8 mouse cellular contexts compared by ENCODE assay signal in genomic region chr17:24469910-24470602, GRCm38 (mm10). TPM values are rescaled to one million over a fixed set of nuclear protein-coding genes. Genes with fewer than 3 reads are reported as not detected.
DNase-seq lines count a peak whose midpoint lies in the region; ATAC-seq lines count a peak whose summit lies in the region.

E4f1 (minus strand) TSS chr17:24470313.
Pgp (plus strand) TSS chr17:24470392.

- peak; percentile 99 to 100 for DNase-seq in adrenal gland, adult (ENCODE audit: inconsistent age in 2 of 2, low spot score in 1 of 2)
- DNase-seq in embryo, embryonic 10.5 days (ENCODE audit: low spot score), result peak; percentile 97
- DNase-seq in gastrocnemius, postnatal 14 days, result peak; percentile 99
- peak; percentile 99 to 100 for DNase-seq in left cerebral cortex, postnatal 10 days (ENCODE audit: extremely low spot score in 1 of 2, low spot score in 2 of 2)
- peak; percentile 99 for DNase-seq in right cerebral cortex, postnatal 25 days
- peak; percentile 98 for DNase-seq in urinary bladder, postnatal 4 days (ENCODE audit: low spot score in 2 of 2)

- ATAC-seq in inflammation-experienced regulatory T-cells, adult 6 months, result peak; percentile 97
- ATAC-seq in megakaryocyte-erythroid progenitor cell, adult 5-6 weeks (replicated peaks; ENCODE audit: low FRiP score, low TSS enrichment, poor library complexity, severe bottlenecking), result peak; percentile 91

- intact Hi-C loops in gastrocnemius, postnatal 14 days (cut with DNase I; ENCODE audit: low total_unique reads), result no loop called here
- intact Hi-C loops in left cerebral cortex, postnatal 10 days (cut with DNase I), result no loop called here

RNA-seq across cellular contexts. Expression of gene E4f1, which starts in this region (rescaled TPM):
- 10 to 100 TPM in 1 of 2 experiments, 1 to 10 TPM in 1; 8.5 to 10.2 TPM for total RNA-seq in gastrocnemius, postnatal 14 days (2021)
- polyA plus RNA-seq in inflammation-experienced regulatory T-cells, adult 6 months (2017; shearing (Covaris generic)), result 10 to 100 TPM; 22.1 to 49.8 (median 23.6) TPM
- 10 to 100 TPM; 30.8 to 31.3 TPM for total RNA-seq in left cerebral cortex, postnatal 10 days (2021)
- 47.7 and 60.9 TPM in 2 replicates for total RNA-seq in megakaryocyte-erythroid progenitor cell, adult 5-6 weeks (2014; fragmentation: Nextera tagmentation)
- total RNA-seq in megakaryocyte-erythroid progenitor cell, adult 5-6 weeks (2017), result 10.5 and 20.8 TPM in 2 replicates

RNA-seq across cellular contexts. Expression of gene Pgp, which starts in this region (rescaled TPM):
- 10 to 100 TPM; 44.6 TPM for total RNA-seq in gastrocnemius, postnatal 14 days (2021)
- 1 to 10 TPM; 3.5 to 6.9 (median 4.6) TPM for polyA plus RNA-seq in inflammation-experienced regulatory T-cells, adult 6 months (2017; shearing (Covaris generic))
- 10 to 100 TPM; 66.4 to 66.7 TPM for total RNA-seq in left cerebral cortex, postnatal 10 days (2021)
- 32.8 and 43.6 TPM in 2 replicates for total RNA-seq in megakaryocyte-erythroid progenitor cell, adult 5-6 weeks (2014; fragmentation: Nextera tagmentation)
- 21.9 and 23.4 TPM in 2 replicates for total RNA-seq in megakaryocyte-erythroid progenitor cell, adult 5-6 weeks (2017)

Comparison
In these comparisons a context has a peak if more than half of its experiments do, and no peak if none do; other contexts are left out.
1. Peak in every context shown above with its lines: DNase-seq and ATAC-seq.